Mouse (Mus musculus) effector memory CD4-positive, alpha-beta T cell, adult 7 months (primary cell): Measurements from ENCODE around the gene Klf13. TPM values are rescaled to one million over a fixed set of nuclear protein-coding genes. Genes with fewer than 3 reads are reported as not detected.

Experiments used
- polyA plus RNA-seq: library from polyadenylated mRNA; unstranded; fragments of 100-300 nt; shearing (Covaris generic); gene quantifications from one replicate; pipeline ENCODE4 v1.2.1, GENCODE M21; 2017

The Klf13 gene
- polyA plus RNA-seq: 305 TPM

DNA sequence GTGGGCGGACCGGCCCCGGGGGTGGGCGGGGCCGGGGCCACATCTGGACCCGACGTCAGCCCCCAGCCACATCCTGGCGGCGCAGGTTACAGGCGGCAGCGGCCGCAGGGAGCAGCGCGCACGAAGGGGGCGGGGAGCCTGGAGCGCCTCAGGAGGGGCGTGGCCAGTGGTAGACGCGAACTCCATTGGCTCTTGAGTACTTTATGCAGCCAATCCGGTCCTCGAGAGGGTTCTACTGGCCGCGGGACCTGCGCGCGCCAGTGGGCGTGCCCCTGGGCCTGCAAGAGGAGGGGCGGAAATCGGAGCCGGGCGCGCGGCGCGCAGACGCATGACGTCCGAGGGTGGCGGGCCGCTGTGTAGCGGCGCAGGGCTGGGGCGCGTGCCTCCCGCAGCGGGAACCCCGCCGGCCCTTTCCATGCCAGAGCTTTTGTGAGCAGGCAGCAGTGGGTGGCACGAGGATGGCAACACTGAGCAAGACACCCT is at the start of gene Klf13:
Gene Klf13, minus strand, starts transcription at position 2 of the 483 bp plus-strand sequence.

DNA sequence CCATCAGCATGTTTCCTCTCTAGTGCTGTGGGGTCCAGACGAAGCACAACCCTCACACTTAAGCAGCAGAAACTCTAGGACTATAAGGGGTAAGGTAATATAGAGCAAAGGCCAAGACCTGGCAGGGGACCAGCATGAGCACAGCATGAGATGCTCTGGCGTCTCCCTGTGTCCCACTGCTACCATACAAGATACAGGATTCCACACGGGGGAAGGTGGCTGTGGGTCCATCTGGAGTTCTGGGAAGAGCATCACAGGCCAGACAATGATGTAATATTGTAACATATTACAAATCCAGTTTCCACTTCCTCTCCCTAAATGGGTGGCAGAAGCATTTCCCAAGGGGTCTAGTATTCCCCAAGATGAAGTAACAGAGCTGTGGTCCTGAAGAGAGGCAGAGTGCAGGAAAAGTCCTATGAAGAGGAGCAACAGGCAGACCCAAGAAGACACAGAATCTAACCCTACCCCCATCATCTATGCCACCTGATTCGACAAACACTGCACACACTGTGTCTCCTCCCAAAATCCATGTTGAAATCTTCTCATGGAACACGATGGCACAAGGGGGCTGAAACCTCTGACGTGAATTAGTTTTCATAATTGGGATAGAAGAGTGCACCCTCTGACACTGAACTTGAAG is 22.3 kb downstream of the Klf13 start, which contains the start of gene E030018B13Rik:
Gene E030018B13Rik, plus strand, starts transcription at position 590 of the 640 bp plus-strand sequence.

Other genes with a start within 250 kb of the Klf13 start
- gene E030018B13Rik, start 22.1 kb downstream of the Klf13 start, polyA plus RNA-seq: not detected
- gene Trpm1, start 214.9 kb upstream of the Klf13 start, polyA plus RNA-seq: 1.9 TPM